Mouse (Mus musculus): ENCODE data around the gene Nos1ap. TPM values are rescaled to one million over a fixed set of nuclear protein-coding genes. Genes with fewer than 3 reads are reported as not detected.
A peak's percentile ranks its signal among the peaks of the same experiment; 100 is the strongest.

Gene Nos1ap
- polyA plus RNA-seq, 1 experiment from 2014 or later, result 14.2 TPM

GRCm38 (mm10) chr1:170580485-170581110 is 9.1 kb downstream of the Nos1ap start:
- no peak for DNase-seq (ENCODE audit: low spot score)
- 68% methylated on average over 13 of the region's 13 CpGs for WGBS
- Histone ChIP-seq H3K27me3 (ENCODE audit: insufficient read depth, poor library complexity, severe bottlenecking) (peaks cover 7% of the 10 kb centered on the region; the same call in 1 of the 2 replicates), H3K27ac (no peak overlapping the region), H3K4me1 (replicated peaks) (peaks cover 29% of the 10 kb centered on the region), H3K9me3 (0 out of 2 replicates have a peak, but pooled peaks cover 3% of the 10 kb centered on the region), H3K4me3 (no peak overlapping the region), H3K36me3 (peaks cover 15% of the 10 kb centered on the region)

- H3K4me3 ChIP-seq, result no peak overlapping the region
- 89% methylated on average over 5 of the region's 5 CpGs for WGBS
- no peaks in the 10 kb centered on the region for H3K9me3 ChIP-seq
- DNase-seq (ENCODE audit: low spot score), result no peak
- peaks cover 10% of the 10 kb centered on the region; the same call in 1 of the 2 replicates for H3K27me3 ChIP-seq (ENCODE audit: insufficient read depth, poor library complexity, severe bottlenecking)
- no peak overlapping the region for H3K27ac ChIP-seq
- 0 out of 2 replicates have a peak, but pooled peaks cover 5% of the 10 kb centered on the region for H3K36me3 ChIP-seq
- peaks cover 35% of the 10 kb centered on the region for H3K4me1 ChIP-seq (replicated peaks)
These were observed 10.2 kb downstream of the Nos1ap start for GRCm38 (mm10) chr1:170579476-170579875.

- no peaks in the 10 kb centered on the region for H3K9me3 ChIP-seq
- H3K27me3 ChIP-seq (ENCODE audit: insufficient read depth, poor library complexity, severe bottlenecking), result peaks cover 10% of the 10 kb centered on the region; the same call in 1 of the 2 replicates
- H3K4me3 ChIP-seq, result no peak overlapping the region
- DNase-seq (ENCODE audit: low spot score), result no peak
- WGBS, result 93% methylated on average over 4 of the region's 4 CpGs
- 0 out of 2 replicates have a peak, but pooled peaks cover 5% of the 10 kb centered on the region for H3K36me3 ChIP-seq
- peaks cover 35% of the 10 kb centered on the region for H3K4me1 ChIP-seq (replicated peaks)
- H3K27ac ChIP-seq, result no peak overlapping the region
These were observed 10.6 kb downstream of the Nos1ap start for GRCm38 (mm10) chr1:170579063-170579462.

- DNase-seq (ENCODE audit: low spot score), result peak; percentile 38
- Histone ChIP-seq H3K36me3 (0 out of 2 replicates have a peak, but pooled peaks cover 10% of the 10 kb centered on the region), H3K4me3 (no peak overlapping the region), H3K27ac (no peak overlapping the region), H3K27me3 (ENCODE audit: insufficient read depth, poor library complexity, severe bottlenecking) (peaks cover 10% of the 10 kb centered on the region; the same call in 1 of the 2 replicates), H3K4me1 (replicated peaks) (peaks cover 33% of the 10 kb centered on the region), H3K9me3 (peaks cover 8% of the 10 kb centered on the region; the same call in 1 of the 2 replicates)
- WGBS, result 6% methylated on average over 6 of the region's 6 CpGs
These were observed 13.0 kb downstream of the Nos1ap start for GRCm38 (mm10) chr1:170576728-170577065.

GRCm38 (mm10) chr1:170576012-170576727 is 13.5 kb downstream of the Nos1ap start:
- Histone ChIP-seq H3K4me1 (replicated peaks) (peaks cover 29% of the 10 kb centered on the region), H3K4me3 (no peak overlapping the region), H3K27ac (no peak overlapping the region), H3K36me3 (0 out of 2 replicates have a peak, but pooled peaks cover 10% of the 10 kb centered on the region), H3K27me3 (ENCODE audit: insufficient read depth, poor library complexity, severe bottlenecking) (peaks cover 10% of the 10 kb centered on the region; the same call in 1 of the 2 replicates), H3K9me3 (peaks cover 8% of the 10 kb centered on the region; the same call in 1 of the 2 replicates)
- WGBS, result 33% methylated on average over 6 of the region's 6 CpGs
- DNase-seq (ENCODE audit: low spot score), result no peak

GRCm38 (mm10) chr1:170573117-170573516 is 16.5 kb downstream of the Nos1ap start:
- peaks cover 4% of the 10 kb centered on the region; the same call in 1 of the 2 replicates for H3K27me3 ChIP-seq (ENCODE audit: insufficient read depth, poor library complexity, severe bottlenecking)
- 0 out of 2 replicates have a peak, but pooled peaks cover 4% of the 10 kb centered on the region for H3K36me3 ChIP-seq
- no peak overlapping the region for H3K4me3 ChIP-seq
- no peak overlapping the region for H3K27ac ChIP-seq
- no peak for DNase-seq (ENCODE audit: low spot score)
- WGBS, result 91% methylated on average over 7 of the region's 7 CpGs
- H3K9me3 ChIP-seq, result peaks cover 8% of the 10 kb centered on the region; the same call in 1 of the 2 replicates
- peaks cover 27% of the 10 kb centered on the region for H3K4me1 ChIP-seq (replicated peaks)

GRCm38 (mm10) chr1:170566969-170567368 is 22.7 kb downstream of the Nos1ap start:
- Histone ChIP-seq H3K27ac (no peak overlapping the region), H3K27me3 (ENCODE audit: insufficient read depth, poor library complexity, severe bottlenecking) (no peaks in the 10 kb centered on the region), H3K4me1 (replicated peaks) (no peaks in the 10 kb centered on the region), H3K36me3 (no peaks in the 10 kb centered on the region), H3K9me3 (no peaks in the 10 kb centered on the region), H3K4me3 (no peak overlapping the region)
- no peak for DNase-seq (ENCODE audit: low spot score)
- WGBS, result 91% methylated on average over 4 of the region's 4 CpGs

- no peak overlapping the region for H3K27ac ChIP-seq
- no peak for DNase-seq (ENCODE audit: low spot score)
- no peaks in the 10 kb centered on the region for H3K27me3 ChIP-seq (ENCODE audit: insufficient read depth, poor library complexity, severe bottlenecking)
- H3K9me3 ChIP-seq, result no peaks in the 10 kb centered on the region
- H3K4me3 ChIP-seq, result no peak overlapping the region
- H3K4me1 ChIP-seq (replicated peaks), result no peaks in the 10 kb centered on the region
- no peaks in the 10 kb centered on the region for H3K36me3 ChIP-seq
- whole genome bisulfite sequencing, result 90% methylated on average over 2 of the region's 2 CpGs
These were observed 23.1 kb downstream of the Nos1ap start for GRCm38 (mm10) chr1:170566538-170566937.

- H3K36me3 ChIP-seq, result no peaks in the 10 kb centered on the region
- H3K4me1 ChIP-seq (replicated peaks), result no peaks in the 10 kb centered on the region
- H3K27me3 ChIP-seq (ENCODE audit: insufficient read depth, poor library complexity, severe bottlenecking), result no peaks in the 10 kb centered on the region
- no peak overlapping the region for H3K27ac ChIP-seq
- no peaks in the 10 kb centered on the region for H3K9me3 ChIP-seq
- no peak for DNase-seq (ENCODE audit: low spot score)
- 90% methylated on average over 3 of the region's 3 CpGs for WGBS
- H3K4me3 ChIP-seq, result no peak overlapping the region
These were observed 24.7 kb downstream of the Nos1ap start for GRCm38 (mm10) chr1:170564926-170565325.

- Histone ChIP-seq H3K27me3 (ENCODE audit: insufficient read depth, poor library complexity, severe bottlenecking) (no peaks in the 10 kb centered on the region), H3K9me3 (no peaks in the 10 kb centered on the region), H3K4me1 (replicated peaks) (no peaks in the 10 kb centered on the region), H3K4me3 (no peak overlapping the region), H3K27ac (no peak overlapping the region), H3K36me3 (no peaks in the 10 kb centered on the region)
- DNase-seq (ENCODE audit: low spot score), result no peak
- 82% methylated on average over 1 of the region's 1 CpGs for WGBS
These were observed 27.2 kb downstream of the Nos1ap start for GRCm38 (mm10) chr1:170562431-170562830.

GRCm38 (mm10) chr1:170560768-170561167 is 28.9 kb downstream of the Nos1ap start:
- H3K36me3 ChIP-seq, result no peaks in the 10 kb centered on the region
- no peak overlapping the region for H3K4me3 ChIP-seq
- H3K27ac ChIP-seq, result no peak overlapping the region
- DNase-seq (ENCODE audit: low spot score), result no peak
- H3K9me3 ChIP-seq, result no peaks in the 10 kb centered on the region
- H3K27me3 ChIP-seq (ENCODE audit: insufficient read depth, poor library complexity, severe bottlenecking), result no peaks in the 10 kb centered on the region
- WGBS, result 88% methylated on average over 3 of the region's 3 CpGs
- no peaks in the 10 kb centered on the region for H3K4me1 ChIP-seq (replicated peaks)

GRCm38 (mm10) chr1:170557962-170558361 is 31.7 kb downstream of the Nos1ap start:
- no peaks in the 10 kb centered on the region for H3K27me3 ChIP-seq (ENCODE audit: insufficient read depth, poor library complexity, severe bottlenecking)
- 96% methylated on average over 4 of the region's 4 CpGs for WGBS

GRCm38 (mm10) chr1:170556696-170557095 is 33.0 kb downstream of the Nos1ap start:
- 0 out of 2 replicates have a peak, but pooled peaks cover 3% of the 10 kb centered on the region for H3K36me3 ChIP-seq
- no peak for DNase-seq (ENCODE audit: low spot score)
- no peaks in the 10 kb centered on the region for H3K9me3 ChIP-seq
- no peak overlapping the region for H3K4me3 ChIP-seq
- no peak overlapping the region for H3K27ac ChIP-seq
- no peaks in the 10 kb centered on the region for H3K4me1 ChIP-seq (replicated peaks)
- WGBS, result 97% methylated on average over 6 of the region's 6 CpGs
- H3K27me3 ChIP-seq (ENCODE audit: insufficient read depth, poor library complexity, severe bottlenecking), result no peaks in the 10 kb centered on the region

More at GRCm38 (mm10) chr1:170557962-170558361, 31.7 kb downstream of the Nos1ap start:
- no peak overlapping the region for H3K27ac ChIP-seq
- no peak for DNase-seq (ENCODE audit: low spot score)
- no peaks in the 10 kb centered on the region for H3K4me1 ChIP-seq (replicated peaks)
- 0 out of 2 replicates have a peak, but pooled peaks cover 3% of the 10 kb centered on the region for H3K36me3 ChIP-seq
- H3K9me3 ChIP-seq, result no peaks in the 10 kb centered on the region
- H3K4me3 ChIP-seq, result no peak overlapping the region

All from hindbrain, embryonic 10.5 days (tissue).